Mouse (Mus musculus) CH12.LX (cell line): Measurements from ENCODE around the gene Lhfp. TPM values are rescaled to one million over a fixed set of nuclear protein-coding genes. Genes with fewer than 3 reads are reported as not detected.

Experiments
- DNase-seq: peaks from one replicate; pipeline ENCODE4 v3.0.0-alpha.2; 2013; ENCODE audit errors: extremely low read depth
- H3K27ac ChIP-seq: 2 replicates; pipeline ENCODE4 v1.5.1; 2012; ENCODE audit warnings: low read depth, mild to moderate bottlenecking, control low read depth, moderate library complexity; ENCODE audit not compliant: insufficient read depth
- H3K27me3 ChIP-seq: replicated peaks from 2 replicates; pipeline ENCODE3; 2012; ENCODE audit warnings: inconsistent platforms
- H3K36me3 ChIP-seq, 2 experiments: replicated peaks in 1 of 2; 2 replicates each; pipeline versions ENCODE3 to v1.6.1; 2012; ENCODE audit warnings: inconsistent platforms in 1 of 2, low read length in 1 of 2, mild to moderate bottlenecking in 1 of 2, mixed read lengths in 1 of 2, moderate library complexity in 1 of 2; ENCODE audit not compliant: control insufficient read depth in 1 of 2, insufficient read depth in 1 of 2
- H3K4me1 ChIP-seq, 2 experiments: 2 replicates each; pipeline ENCODE4 v1.6.1; 2012; ENCODE audit warnings: inconsistent platforms in 1 of 2, moderate library complexity in 1 of 2; ENCODE audit not compliant: insufficient read depth in 2 of 2, control insufficient read depth in 1 of 2
- H3K4me2 ChIP-seq: 2 replicates; pipeline ENCODE4 v1.6.1; 2012; ENCODE audit warnings: low read depth, mild to moderate bottlenecking, control low read depth; ENCODE audit not compliant: poor library complexity, insufficient read depth, severe bottlenecking
- H3K4me3 ChIP-seq, 3 experiments: fragments of 150-350 bp in 1 of 3; sonication (generic) in 1 of 3; replicated peaks in 1 of 3; 2 replicates each; pipeline versions ENCODE3 to v1.5.1; 2011 to 2012; ENCODE audit warnings: low read depth in 2 of 3, low read length in 2 of 3, mild to moderate bottlenecking in 2 of 3, moderate library complexity in 2 of 3, control low read depth in 1 of 3, improper control_type of control experiment in 1 of 3, inconsistent platforms in 1 of 3, mixed read lengths in 1 of 3; ENCODE audit not compliant: poor library complexity in 1 of 3
- H3K79me2 ChIP-seq: replicated peaks from 2 replicates; pipeline ENCODE4 v1.6.1; 2012; ENCODE audit warnings: mild to moderate bottlenecking, moderate library complexity; ENCODE audit not compliant: control insufficient read depth, poor library complexity, insufficient read depth, severe bottlenecking; ENCODE audit errors: extremely low read depth
- H3K9ac ChIP-seq: 2 replicates; pipeline ENCODE4 v1.6.1; 2012; ENCODE audit warnings: low read depth, mild to moderate bottlenecking, control low read depth, moderate library complexity; ENCODE audit not compliant: insufficient read depth
- H3K9me3 ChIP-seq: replicated peaks from 2 replicates; pipeline ENCODE3; 2012; ENCODE audit warnings: low read length, inconsistent platforms, mixed read lengths
- BHLHE40 ChIP-seq: IDR thresholded peaks from 2 replicates; pipeline ENCODE4 v1.6.1; 2011; ENCODE audit warnings: mild to moderate bottlenecking, low read depth, low read length, improper control_type of control experiment
- CHD1 ChIP-seq: IDR thresholded peaks from 2 replicates; pipeline ENCODE4 v1.6.1; 2012; ENCODE audit warnings: low read depth, low read length, improper control_type of control experiment, inconsistent platforms
- CTCF ChIP-seq, 2 experiments: IDR thresholded peaks in 1 of 2; conservative IDR thresholded peaks in 1 of 2; 2 replicates each; pipeline ENCODE4 v1.5.1; 2011 to 2012; ENCODE audit warnings: low read depth in 2 of 2, low read length in 2 of 2, improper control_type of control experiment in 1 of 2, inconsistent platforms in 1 of 2, mild to moderate bottlenecking in 1 of 2, moderate library complexity in 1 of 2
- E2F4 ChIP-seq: IDR thresholded peaks from 2 replicates; pipeline ENCODE4 v1.6.1; 2011; ENCODE audit warnings: low read depth, low read length, improper control_type of control experiment; ENCODE audit not compliant: insufficient replicate concordance
- ELF1 ChIP-seq: IDR thresholded peaks from 2 replicates; pipeline ENCODE4 v1.6.1; 2014; ENCODE audit warnings: low read depth, mild to moderate bottlenecking, inconsistent platforms, low read length, improper control_type of control experiment
- EP300 ChIP-seq: IDR thresholded peaks from 2 replicates; pipeline ENCODE4 v1.6.1; 2011; ENCODE audit warnings: low read length, improper control_type of control experiment
- GABPA ChIP-seq: IDR thresholded peaks from 2 replicates; pipeline ENCODE4 v1.6.1; 2012; ENCODE audit warnings: low read depth, low read length, improper control_type of control experiment, inconsistent platforms; ENCODE audit not compliant: insufficient replicate concordance
- HCFC1 ChIP-seq: IDR thresholded peaks from 2 replicates; pipeline ENCODE4 v1.6.1; 2012; ENCODE audit warnings: low read depth, mild to moderate bottlenecking, inconsistent platforms, low read length, improper control_type of control experiment
- JUN ChIP-seq: IDR thresholded peaks from 2 replicates; pipeline ENCODE4 v1.6.1; 2011; ENCODE audit warnings: low read depth, mild to moderate bottlenecking, low read length, improper control_type of control experiment, moderate library complexity; ENCODE audit not compliant: insufficient read depth
- KAT2A ChIP-seq: IDR thresholded peaks from 2 replicates; pipeline ENCODE4 v1.6.1; 2012; ENCODE audit warnings: low read length, improper control_type of control experiment, inconsistent platforms; ENCODE audit not compliant: insufficient replicate concordance
- MAX ChIP-seq: IDR thresholded peaks from 2 replicates; pipeline ENCODE4 v1.6.1; 2011; ENCODE audit warnings: low read length, improper control_type of control experiment
- MAZ ChIP-seq: IDR thresholded peaks from 2 replicates; pipeline ENCODE4 v1.6.1; 2012; ENCODE audit warnings: low read depth, mild to moderate bottlenecking, inconsistent platforms, low read length, improper control_type of control experiment, moderate library complexity
- MEF2A ChIP-seq: IDR thresholded peaks from 2 replicates; pipeline ENCODE4 v1.6.1; 2014; ENCODE audit warnings: low read depth, mild to moderate bottlenecking, inconsistent platforms, low read length, improper control_type of control experiment, borderline replicate concordance
- MXI1 ChIP-seq: IDR thresholded peaks from 2 replicates; pipeline ENCODE4 v1.6.1; 2011; ENCODE audit warnings: mild to moderate bottlenecking, low read depth, low read length, improper control_type of control experiment
- PAX5 ChIP-seq: IDR thresholded peaks from 2 replicates; pipeline ENCODE4 v1.6.1; 2012; ENCODE audit warnings: low read length, inconsistent platforms, mixed read lengths
- POLR2AphosphoS2 ChIP-seq: IDR thresholded peaks from 2 replicates; pipeline ENCODE4 v1.6.1; 2011; ENCODE audit warnings: low read depth, low read length, improper control_type of control experiment
- UBTF ChIP-seq: IDR thresholded peaks from 2 replicates; pipeline ENCODE4 v1.6.1; 2012; ENCODE audit warnings: low read depth, mild to moderate bottlenecking, inconsistent platforms, low read length, improper control_type of control experiment, moderate library complexity
- USF1 ChIP-seq: IDR thresholded peaks from 2 replicates; pipeline ENCODE4 v1.6.1; 2014; ENCODE audit warnings: low read depth, mild to moderate bottlenecking, inconsistent platforms, low read length, improper control_type of control experiment
- USF2 ChIP-seq: conservative IDR thresholded peaks from 2 replicates; pipeline ENCODE4 v1.6.1; 2011; ENCODE audit warnings: low read depth, low read length, improper control_type of control experiment
- ZMIZ1 ChIP-seq: IDR thresholded peaks from 2 replicates; pipeline ENCODE4 v1.6.1; 2012; ENCODE audit warnings: low read depth, mild to moderate bottlenecking, inconsistent platforms, low read length, improper control_type of control experiment
- dilution Hi-C: fragments of 300-500 bp; cut with MboI; formaldehyde crosslinking; loops from 2 replicates; pipeline ENCODE4 v1.14.3; 2020; ENCODE audit warnings: low sequenced_read_pairs; ENCODE audit not compliant: extremely low pct_unique_long_range_greater_than_20kb, extremely low pct_ligation_motif_present
- in situ Hi-C: fragments of 300-500 bp; cut with MboI; formaldehyde crosslinking; loops from 3 replicates; pipeline ENCODE4 v1.14.3; 2019; ENCODE audit warnings: low sequenced_read_pairs, low pct_ligation_motif_present, low pct_unique_long_range_greater_than_20kb, mixed read lengths
- polyA plus RNA-seq: library from polyadenylated mRNA; unstranded; fragments of >175 nt; gene quantifications from 2 replicates; pipeline ENCODE4 v1.2.1, GENCODE M21; 2012; ENCODE audit warnings: low read depth; ENCODE audit not compliant: insufficient read length
- total RNA-seq, 2 experiments: library from RNA; depleted of rRNA; stranded (reverse); fragments of 300-350 nt in 1 of 2; fragments of >200 nt in 1 of 2; gene quantifications; 2 replicates each; pipeline ENCODE4 v1.2.3; 2012 to 2014

Lhfp gene
- total and polyA plus RNA-seq, 3 experiments = not detected

DNA sequence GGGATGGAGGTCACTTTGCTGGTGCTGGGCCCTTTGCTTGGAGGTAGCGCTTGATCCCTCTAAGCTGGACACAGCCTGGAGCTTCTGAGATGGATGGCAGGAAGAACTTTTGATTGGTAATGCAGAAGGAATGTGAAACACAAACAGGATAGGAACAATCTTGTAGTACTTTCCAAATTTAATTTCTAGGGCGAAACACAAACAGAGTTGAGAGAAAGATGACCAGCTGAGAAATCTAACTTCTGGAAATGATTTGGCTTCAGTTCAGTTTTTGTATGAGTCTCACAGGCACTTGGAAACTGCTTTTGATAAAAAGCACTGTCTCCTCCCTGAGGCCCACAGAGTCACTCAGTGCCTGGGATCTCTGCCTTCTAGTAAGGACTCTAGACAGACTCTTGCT is 18.6 kb downstream of the Lhfp start:
- Histone ChIP-seq H3K27ac (no peak overlapping the region), H3K27me3 (no peaks in the 10 kb centered on the region), H3K36me3 (no peaks in the 10 kb centered on the region), H3K4me2 (no peak overlapping the region), H3K79me2 (no peaks in the 10 kb centered on the region), H3K4me1 (no peaks in the 10 kb centered on the region), H3K9ac (no peak overlapping the region), H3K4me3 (no peak overlapping the region), H3K9me3 (no peaks in the 10 kb centered on the region)
- DNase-seq = no peak
- TF ChIP-seq CHD1 = no peak
- TF ChIP-seq ZMIZ1 = no peak
- no peak for TF ChIP-seq MEF2A
- TF ChIP-seq UBTF = no peak
- TF ChIP-seq JUN = no peak
- no peak for TF ChIP-seq E2F4
- TF ChIP-seq MAX = no peak
- no peak for TF ChIP-seq HCFC1
- no peak for TF ChIP-seq BHLHE40
- TF ChIP-seq MAZ = no peak
- no peak for TF ChIP-seq USF2
- TF ChIP-seq KAT2A = no peak
- no peak for TF ChIP-seq USF1
- no peak for TF ChIP-seq CTCF (conservative IDR thresholded peaks at IDR 0.05 in 1 of 2, IDR thresholded peaks at IDR 0.05 in 1 of 2; ENCODE audit: low read depth in 2 of 2, low read length in 2 of 2)
- no peak for TF ChIP-seq EP300
- TF ChIP-seq ELF1 = no peak
- no peak for TF ChIP-seq MXI1
- dilution Hi-C loops (no loop called here), in situ Hi-C loops (no loop called here)

DNA sequence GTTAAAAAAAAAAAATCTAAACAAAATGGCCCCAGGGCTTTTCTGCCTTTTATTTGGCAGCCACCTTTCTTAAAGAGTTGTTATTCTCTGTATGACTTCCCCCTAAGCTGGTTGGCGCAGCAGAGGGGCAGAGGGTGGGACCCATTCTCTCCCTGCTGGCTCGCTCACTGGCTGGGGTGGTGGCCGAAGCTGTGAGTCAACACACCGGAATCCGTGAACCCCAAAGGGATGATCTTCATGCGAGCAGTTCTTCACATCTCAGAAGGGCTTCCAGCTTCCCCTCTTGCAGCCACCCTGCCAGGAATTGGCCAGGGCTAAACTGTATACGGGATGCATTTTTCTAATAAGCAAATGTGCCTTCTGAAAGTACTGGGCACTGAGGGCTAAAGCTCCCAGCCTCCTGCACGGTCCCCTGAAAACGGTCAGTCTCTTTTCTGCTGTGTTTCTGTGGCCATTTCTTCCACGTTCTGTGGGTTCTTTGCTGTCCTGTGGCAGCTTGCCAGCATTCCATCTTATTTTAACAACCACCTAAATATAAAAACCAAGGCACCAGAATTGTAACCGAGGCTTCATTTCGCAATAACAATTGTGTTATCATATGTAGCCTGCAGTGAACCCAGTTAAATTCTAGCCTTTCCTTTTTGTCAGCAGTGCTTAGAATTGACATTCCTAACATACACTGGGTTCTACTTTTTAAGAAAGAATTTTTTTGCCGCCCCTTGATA is 22.3 kb downstream of the Lhfp start:
- no peaks in the 10 kb centered on the region for H3K9me3 ChIP-seq
- H3K79me2 ChIP-seq = no peaks in the 10 kb centered on the region
- TF ChIP-seq PAX5 (no peak), BHLHE40 (no peak), POLR2AphosphoS2 (no peak), GABPA (no peak), UBTF (no peak), ZMIZ1 (no peak)
- H3K27me3 ChIP-seq = no peaks in the 10 kb centered on the region
- H3K36me3 ChIP-seq = no peaks in the 10 kb centered on the region
- H3K4me2 ChIP-seq = peak overlapping the region; percentile 1; the same call in 1 of the 2 replicates
- H3K9ac ChIP-seq = no peak overlapping the region
- in situ Hi-C loops (no loop called here), dilution Hi-C loops (no loop called here)
- H3K27ac ChIP-seq = no peak overlapping the region
- H3K4me3 ChIP-seq = no peak overlapping the region
- DNase-seq = no peak
- peaks cover 0 to 9% of the 10 kb centered on the region in 2 experiments; a peak in 2 of 4 replicates for H3K4me1 ChIP-seq
